Mouse (Mus musculus) liver, embryonic 14.5 days (tissue): ENCODE measurements at regions not wholly inside any gene's neighbourhood (a gene's known extent, or its start where the extent isn't known, plus 50 kb on each side); places are given as distances from the start of the nearest gene placed in this dataset.

Experiments used
- CTCF ChIP-seq: IDR thresholded peaks from 2 replicates; pipeline ENCODE4 v1.5.1; 2016; ENCODE audit warnings: antibody characterized with exemption, low read depth, control low read depth
- EP300 ChIP-seq: IDR thresholded peaks from 2 replicates; pipeline ENCODE4 v1.6.1; 2016; ENCODE audit warnings: antibody characterized with exemption, low read depth

GRCm38 (mm10) chr14:104789346-104789745 is 266.9 kb upstream of the Rnf219 start:
- TF ChIP-seq CTCF (no peak), EP300 (no peak)
